ENCODE assay signal across 27 mouse cellular contexts in genomic region chr13:74000519-74000918, GRCm38 (mm10). TPM values are rescaled to one million over a fixed set of nuclear protein-coding genes. Genes with fewer than 3 reads are reported as not detected.
DNase-seq lines count a peak whose midpoint lies in the region; ATAC-seq lines count a peak whose summit lies in the region.
"Had no signal": no experiment of that assay in that cellular context is flagged by ENCODE, and none has a peak within 500 bp of the region (broad histone marks: within the 10 kb centered on the region; RNA-seq: fewer than 3 reads in every experiment).

No protein-coding gene starts in this region.

- H3K27ac ChIP-seq in forebrain, embryonic 13.5 days: no peak overlapping the region
- H3K27ac ChIP-seq: embryonic facial prominence, embryonic 10.5 days; embryonic facial prominence, embryonic 12.5 days had no signal

- no peaks in the 10 kb centered on the region for H3K27me3 ChIP-seq in forebrain, embryonic 13.5 days
- H3K27me3 ChIP-seq: embryonic facial prominence, embryonic 12.5 days had no signal

- H3K4me1 ChIP-seq in forebrain, embryonic 13.5 days: no peaks in the 10 kb centered on the region
- H3K4me1 ChIP-seq: embryonic facial prominence, embryonic 10.5 days; embryonic facial prominence, embryonic 12.5 days had no signal

- no peak overlapping the region for H3K9ac ChIP-seq in forebrain, embryonic 13.5 days
- H3K9ac ChIP-seq: embryonic facial prominence, embryonic 12.5 days had no signal

- no peak overlapping the region for H3K4me3 ChIP-seq in forebrain, embryonic 13.5 days
- H3K4me3 ChIP-seq: embryonic facial prominence, embryonic 10.5 days; embryonic facial prominence, embryonic 12.5 days had no signal

- H3K9me3 ChIP-seq in forebrain, embryonic 13.5 days (replicated peaks): no peaks in the 10 kb centered on the region
- H3K9me3 ChIP-seq: embryonic facial prominence, embryonic 10.5 days; embryonic facial prominence, embryonic 12.5 days; G1E had no signal

- peak; percentile 68 for DNase-seq in heart, adult 11 months
- DNase-seq in heart, postnatal 4 days: no peak
- DNase-seq in kidney, postnatal 14 days: no peak
- DNase-seq: adrenal gland, adult 8-10 months; adrenal gland, postnatal 14 days; adrenal gland, postnatal 36 days; B cell, adult 2 months; cerebellum, adult 11-12 months; cerebellum, adult 2 months; cerebellum, adult 9-10 months; cerebellum, postnatal 10 days; cerebellum, postnatal 25 days had no signal

- ATAC-seq in megakaryocyte, adult 5-6 weeks (ENCODE audit: poor library complexity, severe bottlenecking): peak; percentile 62
- ATAC-seq in forebrain, embryonic 13.5 days: no peak
- ATAC-seq: activated CD4-positive, CD25-positive, alpha-beta regulatory T cell, adult 4 months; CD4-positive, CD25-positive, alpha-beta regulatory T cell, adult 4 months; forebrain, embryonic 14.5 days; forebrain, embryonic 16.5 days; Patski had no signal

- H3K4me2 ChIP-seq in forebrain, embryonic 13.5 days: no peak overlapping the region
- H3K4me2 ChIP-seq: embryonic facial prominence, embryonic 12.5 days had no signal

- H3K36me3 ChIP-seq in forebrain, embryonic 13.5 days (ENCODE audit: poor library complexity, severe bottlenecking): no peaks in the 10 kb centered on the region
- H3K36me3 ChIP-seq: embryonic facial prominence, embryonic 10.5 days; embryonic facial prominence, embryonic 12.5 days; G1E had no signal

RNA-seq across cellular contexts. Expression of gene Tppp, which starts 8.7 kb away (rescaled TPM):
- 10 to 100 TPM; 11.9 to 13.7 TPM for total RNA-seq in heart, postnatal 4 days (2021)
- 0.05 and 0.16 TPM in 2 replicates for total RNA-seq in megakaryocyte, adult 5-6 weeks (2015)
- total RNA-seq in megakaryocyte, adult 5-6 weeks (2017): 0.08 and 0.51 TPM in 2 replicates
- polyA plus RNA-seq in forebrain, embryonic 13.5 days (2015; fragmentation: Nextera tagmentation; extraction: Ambion mirVana): 3.7 and 5.1 TPM in 2 replicates
- polyA plus RNA-seq: G1E had no signal

RNA-seq across cellular contexts. Expression of gene Zdhhc11, which starts 36.9 kb away (rescaled TPM):
- not detected for total RNA-seq in heart, postnatal 4 days (2021)
- not detected in 2 replicates for total RNA-seq in megakaryocyte, adult 5-6 weeks (2015)
- total RNA-seq in megakaryocyte, adult 5-6 weeks (2017): not detected in 2 replicates
- not detected in 2 replicates for polyA plus RNA-seq in forebrain, embryonic 13.5 days (2015; fragmentation: Nextera tagmentation; extraction: Ambion mirVana)
- total RNA-seq: adrenal gland, adult 18-20 months; adrenal gland, adult 8-10 months; adrenal gland, postnatal 14 days; adrenal gland, postnatal 36 days; CH12.LX; G1E had no signal
- polyA plus RNA-seq: activated CD4-positive, CD25-positive, alpha-beta regulatory T cell, adult 4 months; CD4-positive, CD25-positive, alpha-beta regulatory T cell, adult 4 months; cerebellum, adult 2 months; cortical plate, adult 2 months; embryonic facial prominence, embryonic 10.5 days; embryonic facial prominence, embryonic 12.5 days; embryonic facial prominence, embryonic 14.5 days; forebrain, embryonic 11.5 days; forebrain, embryonic 14.5 days; forebrain, embryonic 16.5 days; G1E; Patski had no signal

Comparison
In these comparisons a context has a peak if more than half of its experiments do, and no peak if none do; other contexts are left out.
1. RNA of gene Tppp, which starts 8.7 kb away (total RNA-seq): 11.9 to 13.7 TPM in heart, postnatal 4 days; 0.05 to 0.51 TPM in megakaryocyte, adult 5-6 weeks; every median in the first group is over 4 times any median in the second.